Mouse (Mus musculus): Measurements from ENCODE around the gene Kif5c. TPM values are rescaled to one million over a fixed set of nuclear protein-coding genes. Genes with fewer than 3 reads are reported as not detected.

Kif5c gene
- total RNA-seq, 2 experiments from 2014 or later = 532 to 560 TPM

- intact Hi-C loops (cut with DNase I) = loop anchor here (5.0 kb wide), 3 partner anchors 281 to 826 kb away; partner anchors contain the start of gene Epc2
- no peak for DNase-seq (ENCODE audit: low spot score in 2 of 2)
These were observed 114.5 kb downstream of the Kif5c start for GRCm38 (mm10) chr2:49733656-49734008.

- peak; percentile 86 to 88 for DNase-seq (ENCODE audit: low spot score in 2 of 2)
- intact Hi-C loops (cut with DNase I) = loop anchor here (5.0 kb wide), 3 partner anchors 282 to 827 kb away; partner anchors contain the start of gene Epc2
These were observed 115.1 kb downstream of the Kif5c start for GRCm38 (mm10) chr2:49734013-49734780.

- intact Hi-C loops (cut with DNase I) = no loop called here
- no peak for DNase-seq (ENCODE audit: low spot score in 2 of 2)
These were observed 116.3 kb downstream of the Kif5c start for GRCm38 (mm10) chr2:49735386-49735785.

GRCm38 (mm10) chr2:49739046-49739445 lies 119.9 kb downstream of the Kif5c start:
- intact Hi-C loops (cut with DNase I) = no loop called here
- no peak for DNase-seq (ENCODE audit: low spot score in 2 of 2)

GRCm38 (mm10) chr2:49741026-49741425 lies 121.9 kb downstream of the Kif5c start:
- DNase-seq (ENCODE audit: low spot score in 2 of 2) = no peak

GRCm38 (mm10) chr2:49741895-49742734 lies 123.0 kb downstream of the Kif5c start:
- intact Hi-C loops (cut with DNase I) = no loop called here
- peak; percentile 61 to 68 for DNase-seq (ENCODE audit: low spot score in 2 of 2)

More at GRCm38 (mm10) chr2:49741026-49741425, 121.9 kb downstream of the Kif5c start:
- intact Hi-C loops (cut with DNase I) = no loop called here

- intact Hi-C loops (cut with DNase I) = no loop called here
- DNase-seq (ENCODE audit: low spot score in 2 of 2) = no peak
These were observed 123.8 kb downstream of the Kif5c start for GRCm38 (mm10) chr2:49742919-49743318.

- no peak for DNase-seq (ENCODE audit: low spot score in 2 of 2)
- intact Hi-C loops (cut with DNase I) = no loop called here
These were observed 124.7 kb downstream of the Kif5c start for GRCm38 (mm10) chr2:49743775-49744174.

- intact Hi-C loops (cut with DNase I) = no loop called here
These were observed 125.4 kb downstream of the Kif5c start for GRCm38 (mm10) chr2:49744251-49745093.

GRCm38 (mm10) chr2:49745094-49745781 lies 126.1 kb downstream of the Kif5c start:
- DNase-seq (ENCODE audit: low spot score in 2 of 2) = no peak
- intact Hi-C loops (cut with DNase I) = no loop called here

More at GRCm38 (mm10) chr2:49744251-49745093, 125.4 kb downstream of the Kif5c start:
- no peak for DNase-seq (ENCODE audit: low spot score in 2 of 2)

- DNase-seq (ENCODE audit: low spot score in 2 of 2) = no peak
- intact Hi-C loops (cut with DNase I) = no loop called here
These were observed 127.8 kb downstream of the Kif5c start for GRCm38 (mm10) chr2:49746947-49747346.

- intact Hi-C loops (cut with DNase I) = no loop called here
- no peak for DNase-seq (ENCODE audit: low spot score in 2 of 2)
These were observed 128.6 kb downstream of the Kif5c start for GRCm38 (mm10) chr2:49747670-49748069.

GRCm38 (mm10) chr2:49748628-49749342 lies 129.7 kb downstream of the Kif5c start:
- peak; percentile 67 to 81 for DNase-seq (ENCODE audit: low spot score in 2 of 2)
- intact Hi-C loops (cut with DNase I) = no loop called here

GRCm38 (mm10) chr2:49749730-49750576 lies 130.9 kb downstream of the Kif5c start:
- no peak for DNase-seq (ENCODE audit: low spot score in 2 of 2)
- intact Hi-C loops (cut with DNase I) = no loop called here

GRCm38 (mm10) chr2:49751544-49752210 lies 132.6 kb downstream of the Kif5c start:
- intact Hi-C loops (cut with DNase I) = no loop called here
- DNase-seq (ENCODE audit: low spot score in 2 of 2) = peak; percentile 40 to 48

- DNase-seq (ENCODE audit: low spot score in 2 of 2) = no peak
- intact Hi-C loops (cut with DNase I) = no loop called here
These were observed 133.1 kb downstream of the Kif5c start for GRCm38 (mm10) chr2:49752211-49752607.

GRCm38 (mm10) chr2:49753062-49753461 lies 134.0 kb downstream of the Kif5c start:
- intact Hi-C loops (cut with DNase I) = no loop called here
- no peak for DNase-seq (ENCODE audit: low spot score in 2 of 2)
